Mouse (Mus musculus) intestine, embryonic 15.5 days (tissue): ENCODE data around the gene Hmox2. TPM values are rescaled to one million over a fixed set of nuclear protein-coding genes. Genes with fewer than 3 reads are reported as not detected.
"Not testable (repeated sequence)": the region's sequence is repeated elsewhere in the genome, so short reads cannot be mapped to it uniquely, and the experiment has no call there.

ENCODE experiments used
- ATAC-seq: fragments of 200-750 bp; cut with Nextera tagmentation; 2 replicates; pipeline ENCODE4 v1.8.0; 2017; ENCODE audit warnings: moderate TSS enrichment, moderate library complexity
- H3K27ac ChIP-seq: fragments of 300-500 bp; sonication (generic); 2 replicates; pipeline ENCODE4 v1.5.1; 2015; ENCODE audit warnings: mild to moderate bottlenecking, inconsistent platforms
- H3K27me3 ChIP-seq: fragments of 300-500 bp; sonication (generic); replicated peaks from 2 replicates; pipeline ENCODE4 v1.6.1; 2015; ENCODE audit warnings: inconsistent platforms
- H3K36me3 ChIP-seq: fragments of 300-500 bp; sonication (generic); 2 replicates; pipeline ENCODE4 v1.6.1; 2015; ENCODE audit warnings: inconsistent platforms
- H3K4me1 ChIP-seq: fragments of 300-500 bp; sonication (generic); replicated peaks from 2 replicates; pipeline ENCODE4 v1.6.1; 2015; ENCODE audit warnings: inconsistent platforms
- H3K4me2 ChIP-seq: fragments of 300-500 bp; sonication (generic); replicated peaks from 2 replicates; pipeline ENCODE4 v1.6.1; 2015; ENCODE audit warnings: mild to moderate bottlenecking, inconsistent platforms
- H3K4me3 ChIP-seq: fragments of 300-500 bp; sonication (generic); replicated peaks from 2 replicates; pipeline ENCODE4 v1.5.1; 2015; ENCODE audit warnings: inconsistent platforms
- H3K9ac ChIP-seq: fragments of 300-500 bp; sonication (generic); 2 replicates; pipeline ENCODE4 v1.6.1; 2015; ENCODE audit warnings: inconsistent platforms
- H3K9me3 ChIP-seq: fragments of 300-500 bp; sonication (generic); 2 replicates; pipeline ENCODE4 v1.6.1; 2016; ENCODE audit warnings: inconsistent platforms
- WGBS: fragments of 180-500 bp; shearing (Covaris S2); methylation state at CpG from one replicate; pipeline ENCODE4 v1.1.7; 2015; 5-methylcytosine and 5-hydroxymethylcytosine counted together
- polyA plus RNA-seq: library from polyadenylated mRNA; unstranded; fragments of >200 nt; fragmentation: Nextera tagmentation; extraction: Ambion mirVana; gene quantifications from 2 replicates; pipeline ENCODE4 v1.2.1, GENCODE M21; 2015

Hmox2 gene
- polyA plus RNA-seq, 1 experiment from 2014 or later: 90.4 TPM

DNA sequence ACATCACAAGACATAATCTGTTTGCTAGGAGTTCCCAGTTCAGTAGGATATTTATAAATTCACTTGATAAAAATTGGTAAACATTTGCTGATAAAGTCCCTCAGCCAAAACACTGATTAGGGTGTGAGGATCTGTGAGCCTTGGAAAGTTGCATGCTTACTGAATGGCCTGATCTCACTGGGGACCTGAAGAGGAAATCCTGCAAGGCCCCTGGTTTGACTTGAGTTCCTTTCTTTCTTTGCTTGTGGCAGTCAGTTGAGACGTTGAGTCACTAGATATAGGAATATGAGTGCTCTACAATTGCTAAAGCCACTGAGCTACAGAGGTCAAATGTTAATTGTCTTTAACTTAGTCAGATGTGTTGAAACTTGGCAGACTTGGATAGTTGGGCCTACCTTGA, 1.8 kb downstream of the Hmox2 start:
- Histone ChIP-seq H3K9me3 (no peaks in the 10 kb centered on the region), H3K27me3 (no peaks in the 10 kb centered on the region), H3K27ac (no peak overlapping the region), H3K9ac (no peak overlapping the region), H3K36me3 (no peaks in the 10 kb centered on the region), H3K4me2 (no peak overlapping the region), H3K4me3 (no peak overlapping the region), H3K4me1 (peaks cover 5% of the 10 kb centered on the region; the same call in 1 of the 2 replicates)
- WGBS: 57% methylated on average over 1 of the region's 1 CpGs
- ATAC-seq: no peak

DNA sequence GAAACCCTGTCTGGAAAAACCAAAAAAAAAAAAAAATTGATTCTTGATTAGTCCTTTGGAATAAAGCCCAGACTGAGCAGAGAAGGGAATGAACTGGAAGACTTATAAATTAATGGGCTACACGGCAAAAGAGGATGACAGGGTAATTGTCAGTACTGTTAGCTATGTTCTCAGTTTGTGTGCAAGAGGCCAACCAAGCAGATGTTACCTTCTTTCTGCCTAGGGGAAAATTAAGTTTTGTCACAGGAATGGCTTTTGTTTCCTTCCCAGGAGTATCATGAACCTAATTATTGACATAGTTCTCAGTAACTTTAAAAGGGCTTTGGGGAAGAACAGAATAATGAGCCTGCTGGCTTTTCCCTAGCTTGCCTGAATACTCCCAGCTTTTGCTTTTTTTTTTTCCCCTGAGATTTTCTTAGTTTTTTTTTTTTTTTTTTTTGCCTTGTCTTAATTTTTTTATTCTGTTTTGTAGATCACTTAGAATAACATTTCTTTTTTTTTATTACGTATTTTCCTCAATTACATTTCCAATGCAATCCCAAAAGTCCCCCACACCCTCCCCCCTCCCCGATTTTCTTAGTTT, 4.7 kb downstream of the Hmox2 start:
- ATAC-seq: no peak
- Histone ChIP-seq H3K9ac (no peak overlapping the region), H3K27me3 (no peaks in the 10 kb centered on the region), H3K4me1 (peaks cover 3% of the 10 kb centered on the region; the same call in 1 of the 2 replicates), H3K4me3 (no peak overlapping the region), H3K4me2 (no peak overlapping the region), H3K27ac (no peak overlapping the region), H3K36me3 (no peaks in the 10 kb centered on the region), H3K9me3 (no peaks in the 10 kb centered on the region)
- WGBS: 71% methylated on average over 3 of the region's 3 CpGs

DNA sequence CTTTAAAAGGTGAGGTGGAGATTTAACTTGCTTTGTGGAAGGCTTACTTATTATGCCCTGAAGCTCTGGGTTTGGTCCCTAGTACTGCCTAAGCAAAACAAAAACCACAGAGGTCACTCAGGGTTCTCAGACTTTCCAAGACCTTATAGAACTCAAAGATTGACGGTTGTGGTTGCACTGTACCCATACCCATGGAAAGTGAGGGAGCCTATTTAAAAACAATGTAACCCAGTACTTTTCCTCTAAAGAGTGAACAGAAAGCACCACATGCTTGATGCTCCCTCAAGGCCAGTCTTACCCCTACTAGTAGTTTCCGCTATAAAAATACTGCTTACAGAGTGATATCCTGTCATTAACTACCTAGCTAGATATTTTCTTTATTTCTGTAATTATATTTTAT, 10.1 kb downstream of the Hmox2 start:
- no peak overlapping the region for H3K9ac ChIP-seq
- H3K36me3 ChIP-seq: no peaks in the 10 kb centered on the region
- H3K9me3 ChIP-seq: no peaks in the 10 kb centered on the region
- no peaks in the 10 kb centered on the region for H3K27me3 ChIP-seq
- H3K4me3 ChIP-seq: no peak overlapping the region
- WGBS: 78% methylated on average over 2 of the region's 2 CpGs
- ATAC-seq: no peak
- H3K27ac ChIP-seq: no peak overlapping the region
- no peaks in the 10 kb centered on the region for H3K4me1 ChIP-seq
- H3K4me2 ChIP-seq: no peak overlapping the region

DNA sequence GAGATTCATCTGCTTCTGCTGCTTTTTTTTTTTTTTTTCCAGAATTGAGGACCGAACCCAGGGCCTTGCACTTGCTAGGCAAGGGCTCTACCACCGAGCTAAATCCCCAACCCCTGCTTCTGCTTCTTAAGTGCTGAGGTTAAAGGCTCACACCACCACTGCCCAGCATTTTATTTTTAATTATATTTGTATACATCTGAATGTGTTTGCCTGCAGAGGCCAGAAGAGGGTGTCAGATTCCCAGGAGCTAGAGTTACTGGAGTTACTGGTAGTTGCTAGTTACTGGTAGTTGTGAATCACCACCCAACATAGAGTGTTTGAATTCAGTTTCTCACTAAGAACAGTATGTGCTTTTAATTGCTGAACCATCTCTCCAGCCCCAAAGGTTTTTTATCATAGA, 13.8 kb downstream of the Hmox2 start:
- H3K4me2 ChIP-seq: no peak overlapping the region
- 89% methylated on average over 2 of the region's 2 CpGs for WGBS
- no peak for ATAC-seq

DNA sequence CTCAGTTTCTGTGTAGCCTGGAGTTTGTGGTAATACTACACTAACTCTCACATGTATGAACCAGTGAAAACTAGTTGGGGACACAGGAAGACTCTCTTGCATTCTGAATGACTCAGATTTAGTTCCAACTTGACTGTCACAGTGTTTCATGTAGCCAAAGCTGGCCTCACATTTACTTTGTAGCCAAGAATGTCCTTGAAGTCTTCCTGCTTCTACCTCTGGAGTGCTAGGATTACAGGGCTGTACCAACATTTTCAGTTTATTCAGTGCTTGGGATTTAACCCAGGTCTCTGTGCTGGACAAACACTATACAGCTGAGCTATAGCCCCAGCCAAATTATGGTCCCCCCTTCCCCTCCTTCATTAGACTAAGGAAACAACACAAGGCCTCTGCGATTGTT, 16.0 kb downstream of the Hmox2 start:
- no peak overlapping the region for H3K27ac ChIP-seq
- H3K4me1 ChIP-seq: no peaks in the 10 kb centered on the region
- no peaks in the 10 kb centered on the region for H3K27me3 ChIP-seq
- H3K4me3 ChIP-seq: no peak overlapping the region
- no peaks in the 10 kb centered on the region for H3K9me3 ChIP-seq
- WGBS: 90% methylated on average over 1 of the region's 1 CpGs
- no peak overlapping the region for H3K9ac ChIP-seq
- H3K4me2 ChIP-seq: no peak overlapping the region
- H3K36me3 ChIP-seq: no peaks in the 10 kb centered on the region
- no peak for ATAC-seq

More for the DNA sequence above, 13.8 kb downstream of the Hmox2 start:
- Histone ChIP-seq H3K27me3 (no peaks in the 10 kb centered on the region), H3K9me3 (no peaks in the 10 kb centered on the region), H3K4me3 (no peak overlapping the region), H3K36me3 (no peaks in the 10 kb centered on the region), H3K4me1 (no peaks in the 10 kb centered on the region), H3K27ac (no peak overlapping the region), H3K9ac (no peak overlapping the region)

DNA sequence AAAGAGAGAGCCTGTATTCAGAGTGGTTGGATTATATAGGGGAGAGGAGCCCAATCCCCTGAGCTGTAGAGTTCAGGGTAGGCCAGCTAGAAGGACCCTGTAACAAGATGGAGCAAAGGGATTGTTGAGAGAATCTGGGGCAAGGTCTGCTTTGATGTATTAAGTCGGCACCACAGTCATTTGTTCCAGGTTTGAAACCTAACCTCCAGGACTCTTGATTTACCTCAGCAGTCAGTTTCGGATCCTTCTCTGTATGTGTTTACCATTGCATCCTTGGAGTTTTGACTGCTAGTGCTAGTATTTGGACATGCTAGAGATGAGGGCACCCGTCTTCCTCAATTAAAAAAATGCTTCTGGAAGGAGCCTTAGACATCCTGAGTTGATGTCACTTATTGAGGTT, 26.0 kb downstream of the Hmox2 start:
- no peak for ATAC-seq

DNA sequence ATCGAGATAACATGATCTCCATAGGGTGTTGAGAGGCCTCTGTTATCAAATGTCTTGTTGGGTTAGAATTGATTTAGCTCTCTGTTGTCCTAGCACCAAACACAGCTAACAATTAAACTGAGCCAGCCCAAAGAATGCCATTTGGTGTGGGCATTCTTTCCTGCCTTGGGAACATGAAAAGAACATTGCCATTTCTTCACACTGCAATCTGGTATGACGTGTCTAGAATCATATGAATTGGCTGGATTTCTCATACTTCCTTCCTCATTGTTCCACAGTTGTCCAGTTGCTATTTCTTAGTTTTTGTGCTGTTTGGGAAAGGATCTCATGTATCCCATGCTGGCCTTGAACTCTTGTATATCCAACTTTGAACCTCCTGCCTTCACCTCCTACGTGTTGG, 27.9 kb downstream of the Hmox2 start:
- Histone ChIP-seq H3K27ac (no peak overlapping the region), H3K4me3 (no peak overlapping the region), H3K4me1 (no peaks in the 10 kb centered on the region), H3K4me2 (no peak overlapping the region), H3K27me3 (no peaks in the 10 kb centered on the region), H3K36me3 (no peaks in the 10 kb centered on the region), H3K9me3 (no peaks in the 10 kb centered on the region), H3K9ac (no peak overlapping the region)
- 78% methylated on average over 3 of the region's 3 CpGs for WGBS
- no peak for ATAC-seq

More for the DNA sequence above, 26.0 kb downstream of the Hmox2 start:
- H3K4me3 ChIP-seq: no peak overlapping the region
- H3K36me3 ChIP-seq: no peaks in the 10 kb centered on the region
- no peaks in the 10 kb centered on the region for H3K9me3 ChIP-seq
- 87% methylated on average over 3 of the region's 3 CpGs for WGBS
- H3K9ac ChIP-seq: no peak overlapping the region
- no peaks in the 10 kb centered on the region for H3K27me3 ChIP-seq
- no peaks in the 10 kb centered on the region for H3K4me1 ChIP-seq
- no peak overlapping the region for H3K27ac ChIP-seq
- H3K4me2 ChIP-seq: no peak overlapping the region

DNA sequence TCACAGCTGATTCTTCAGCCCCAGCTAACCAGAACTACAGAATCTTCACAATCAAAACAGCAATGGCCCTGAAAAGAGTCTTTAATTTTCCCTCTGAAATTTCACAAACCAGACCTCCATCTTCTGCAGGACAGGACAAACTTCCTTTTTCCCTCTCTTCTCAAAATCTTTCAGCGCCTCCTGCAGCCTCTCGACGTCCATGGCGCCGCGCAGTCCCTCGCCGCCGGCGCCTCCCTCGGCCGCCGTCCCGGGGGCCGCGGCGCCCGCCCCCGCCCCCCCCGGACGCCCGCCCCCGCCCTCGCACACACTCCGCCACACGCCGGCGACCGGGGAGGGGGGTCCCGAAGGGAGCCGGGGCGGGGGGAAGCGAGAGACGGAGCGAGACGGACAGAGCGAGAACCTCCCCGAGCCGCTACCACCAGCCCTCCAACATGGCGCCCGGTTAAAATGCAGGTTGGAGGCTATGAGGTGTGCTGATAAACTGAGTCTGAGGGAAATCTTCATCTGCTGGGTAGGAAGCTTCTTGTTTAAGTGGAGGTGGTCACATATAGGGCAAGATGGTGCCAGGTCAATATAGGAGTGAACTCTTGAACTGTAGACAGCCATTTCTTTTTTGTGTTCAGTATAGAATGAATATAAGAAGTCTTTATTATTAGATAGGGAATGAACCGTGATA, 30.6 kb downstream of the Hmox2 start:
- not testable (repeated sequence) for H3K4me1 ChIP-seq, H3K9me3 ChIP-seq, H3K36me3 ChIP-seq, H3K27me3 ChIP-seq
- 0 out of 2 replicates have a peak overlapping the region, but pooled peaks have one; percentile 1 for H3K27ac ChIP-seq
- peak overlapping the region; percentile 38 for H3K4me3 ChIP-seq
- peak overlapping the region; percentile 50 for H3K4me2 ChIP-seq
- H3K9ac ChIP-seq: peak overlapping the region; percentile 20
- ATAC-seq: peak; percentile 89
- 2% methylated on average over 35 of the region's 42 CpGs for WGBS

DNA sequence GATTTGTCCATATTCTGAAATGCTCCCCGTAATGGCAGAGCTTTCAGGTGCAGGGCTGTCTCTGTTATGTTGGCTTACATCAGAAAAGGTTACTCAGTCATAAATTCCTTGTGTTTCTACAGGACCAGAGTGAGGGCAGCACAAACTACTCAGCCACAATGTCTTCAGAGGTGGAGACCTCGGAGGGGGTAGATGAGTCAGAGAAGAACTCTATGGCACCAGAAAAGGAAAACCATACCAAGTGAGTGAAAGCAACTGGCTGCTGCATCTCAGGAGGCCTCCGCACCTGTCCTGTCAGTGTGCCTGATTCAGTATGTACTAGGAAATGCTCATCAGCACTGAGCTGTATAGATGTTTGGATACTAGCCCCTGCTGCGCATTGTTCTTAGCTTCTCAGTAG, 36.3 kb downstream of the Hmox2 start:
- Histone ChIP-seq H3K27me3 (no peaks in the 10 kb centered on the region), H3K4me3 (no peak overlapping the region), H3K27ac (no peak overlapping the region), H3K36me3 (peaks cover 16% of the 10 kb centered on the region), H3K9ac (no peak overlapping the region), H3K4me1 (no peaks in the 10 kb centered on the region), H3K4me2 (no peak overlapping the region), H3K9me3 (no peaks in the 10 kb centered on the region)
- WGBS: 93% methylated on average over 4 of the region's 4 CpGs
- ATAC-seq: no peak

DNA sequence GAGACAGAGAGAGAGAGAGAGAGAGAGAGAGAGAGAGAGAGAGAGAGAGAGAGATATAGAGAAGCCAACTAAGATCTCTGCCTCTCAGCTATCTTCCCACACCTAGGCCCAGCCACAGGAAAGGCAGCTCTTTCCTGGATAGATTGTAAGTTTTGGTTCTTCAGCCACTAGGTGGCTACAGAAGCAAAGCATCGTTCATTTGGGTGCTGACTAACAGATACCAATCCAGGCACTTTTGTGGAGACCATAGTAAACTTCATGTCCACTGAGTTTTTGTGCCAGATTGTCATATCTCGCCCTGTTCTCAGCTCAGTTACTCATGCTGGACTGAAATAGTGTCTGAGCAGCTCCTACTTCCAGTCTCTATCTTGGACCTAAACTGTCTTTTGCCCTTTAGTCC, 37.1 kb downstream of the Hmox2 start:
- Histone ChIP-seq H3K36me3 (peaks cover 24% of the 10 kb centered on the region), H3K9me3 (no peaks in the 10 kb centered on the region), H3K9ac (no peak overlapping the region), H3K4me1 (no peaks in the 10 kb centered on the region), H3K27ac (no peak overlapping the region), H3K27me3 (no peaks in the 10 kb centered on the region), H3K4me3 (no peak overlapping the region), H3K4me2 (no peak overlapping the region)
- peak; percentile 79 for ATAC-seq
- WGBS: 35% methylated on average over 2 of the region's 2 CpGs

DNA sequence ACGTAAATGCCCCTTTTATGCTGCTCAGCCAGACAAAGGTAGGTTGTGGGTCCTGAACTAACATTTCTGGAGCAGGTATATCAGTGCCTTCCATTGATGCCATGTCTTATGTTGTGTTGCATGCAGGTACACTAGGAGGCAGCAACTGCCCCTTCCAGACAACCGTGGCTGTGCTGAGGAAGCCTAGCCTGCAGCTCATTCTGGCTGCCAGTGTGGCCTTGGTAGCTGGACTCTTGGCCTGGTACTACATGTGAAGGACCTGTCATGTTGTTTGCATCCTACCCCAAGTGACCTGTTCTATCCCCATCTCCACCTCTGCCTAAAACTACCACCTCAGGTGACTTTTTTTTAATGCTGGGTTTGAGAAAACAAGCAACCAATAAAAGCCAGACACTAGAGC, 39.7 kb downstream of the Hmox2 start:
- H3K4me1 ChIP-seq: no peaks in the 10 kb centered on the region
- H3K27me3 ChIP-seq: no peaks in the 10 kb centered on the region
- H3K9me3 ChIP-seq: no peaks in the 10 kb centered on the region
- H3K36me3 ChIP-seq: peaks cover 42% of the 10 kb centered on the region
- no peak overlapping the region for H3K4me3 ChIP-seq
- no peak overlapping the region for H3K27ac ChIP-seq
- no peak for ATAC-seq
- no peak overlapping the region for H3K9ac ChIP-seq
- 94% methylated on average over 2 of the region's 2 CpGs for WGBS
- H3K4me2 ChIP-seq: no peak overlapping the region

DNA sequence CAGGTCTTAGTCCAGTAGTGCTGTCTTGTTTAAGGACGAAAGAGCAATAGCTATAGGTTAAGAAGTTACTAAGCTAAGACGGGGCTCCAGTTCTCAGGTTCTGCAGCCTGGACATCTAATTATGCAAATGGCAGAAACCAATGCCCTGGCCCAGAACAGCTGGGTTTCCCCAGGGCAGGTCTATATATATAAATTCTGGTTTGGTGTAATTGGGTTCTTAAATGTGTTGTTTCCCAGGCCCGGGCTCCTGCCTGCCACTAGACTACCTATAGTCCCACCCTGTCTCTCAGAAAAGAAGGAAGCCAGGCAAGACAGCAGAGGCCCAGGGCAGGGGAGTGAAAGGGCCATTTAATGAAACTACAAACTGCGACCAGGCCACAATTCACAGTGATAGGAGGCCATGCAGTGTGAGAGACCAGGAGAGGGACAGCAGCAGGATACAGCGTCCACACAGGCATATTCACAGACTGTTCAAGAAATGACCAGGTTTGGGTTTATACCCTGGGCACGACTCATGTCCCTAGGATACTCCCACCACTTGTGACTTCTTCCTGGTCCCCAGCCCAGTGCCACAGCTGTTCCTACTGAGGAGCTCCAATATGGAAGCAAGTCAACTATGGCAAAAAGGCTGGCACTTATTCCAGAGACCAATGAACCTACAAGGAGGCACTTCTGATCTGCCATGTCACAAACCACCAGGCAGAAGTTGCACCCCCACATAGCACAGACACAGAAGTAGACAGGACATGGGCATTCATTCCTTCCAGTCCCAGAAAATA, 41.0 kb downstream of the Hmox2 start:
- 83% methylated on average over 6 of the region's 6 CpGs for WGBS
- no peak for ATAC-seq
- Histone ChIP-seq H3K4me1 (no peaks in the 10 kb centered on the region), H3K9me3 (no peaks in the 10 kb centered on the region), H3K9ac (no peak overlapping the region), H3K27ac (no peak overlapping the region), H3K27me3 (no peaks in the 10 kb centered on the region), H3K36me3 (peaks cover 42% of the 10 kb centered on the region), H3K4me2 (no peak overlapping the region), H3K4me3 (no peak overlapping the region)
